Mouse (Mus musculus): ENCODE measurements around the gene 6820408C15Rik. TPM values are rescaled to one million over a fixed set of nuclear protein-coding genes. Genes with fewer than 3 reads are reported as not detected.

Gene 6820408C15Rik
- 0.14 and 0.15 TPM in 2 replicates for polyA plus RNA-seq (2012; rRNA removed)

DNA sequence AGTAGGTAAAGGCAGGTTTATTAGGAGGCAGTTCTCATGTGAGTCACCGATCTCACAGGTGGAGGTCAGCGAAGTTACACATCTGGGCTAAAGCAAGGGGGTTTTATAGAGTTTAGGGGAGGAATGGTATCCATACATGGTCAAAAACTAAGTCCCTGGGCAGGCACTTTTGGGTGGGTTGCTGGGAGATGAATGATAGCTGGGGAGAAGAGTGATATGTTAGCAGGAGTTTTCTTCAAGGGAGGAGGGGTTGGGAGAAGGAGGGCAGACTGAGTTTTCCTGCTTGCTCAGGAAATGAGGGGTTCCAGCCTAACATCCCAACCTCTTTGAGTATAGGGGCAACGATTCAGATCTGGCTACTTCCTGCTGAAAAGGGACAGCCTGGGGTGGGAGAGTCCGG is at the start of gene 6820408C15Rik:
TSS of gene 6820408C15Rik (plus strand) at position 301 of the 400 bp plus-strand sequence.

DNA sequence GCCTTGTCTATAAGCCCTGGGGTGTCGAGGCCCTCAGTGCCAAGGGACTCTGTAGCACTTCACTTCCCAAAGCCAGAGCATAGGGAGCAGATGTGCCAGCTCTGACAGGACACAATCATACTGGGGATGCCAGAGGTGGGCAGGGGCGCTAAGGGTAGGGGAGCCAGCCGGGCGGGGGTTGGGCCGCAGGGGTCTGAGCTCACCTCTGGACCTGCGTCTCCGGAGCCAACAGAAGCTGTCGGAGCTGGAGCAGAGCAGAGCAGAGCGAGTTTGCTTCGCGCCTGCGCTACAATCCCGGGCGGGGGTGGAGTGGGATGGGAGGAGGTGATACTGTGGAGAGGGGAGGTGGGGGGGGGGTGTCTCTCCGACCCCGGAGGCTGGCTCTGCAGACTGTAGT is 39.0 kb upstream of the 6820408C15Rik start, which contains the start of gene Nrsn2:
TSS of gene Nrsn2 (minus strand) at position 294 of the 397 bp plus-strand sequence.

DNA sequence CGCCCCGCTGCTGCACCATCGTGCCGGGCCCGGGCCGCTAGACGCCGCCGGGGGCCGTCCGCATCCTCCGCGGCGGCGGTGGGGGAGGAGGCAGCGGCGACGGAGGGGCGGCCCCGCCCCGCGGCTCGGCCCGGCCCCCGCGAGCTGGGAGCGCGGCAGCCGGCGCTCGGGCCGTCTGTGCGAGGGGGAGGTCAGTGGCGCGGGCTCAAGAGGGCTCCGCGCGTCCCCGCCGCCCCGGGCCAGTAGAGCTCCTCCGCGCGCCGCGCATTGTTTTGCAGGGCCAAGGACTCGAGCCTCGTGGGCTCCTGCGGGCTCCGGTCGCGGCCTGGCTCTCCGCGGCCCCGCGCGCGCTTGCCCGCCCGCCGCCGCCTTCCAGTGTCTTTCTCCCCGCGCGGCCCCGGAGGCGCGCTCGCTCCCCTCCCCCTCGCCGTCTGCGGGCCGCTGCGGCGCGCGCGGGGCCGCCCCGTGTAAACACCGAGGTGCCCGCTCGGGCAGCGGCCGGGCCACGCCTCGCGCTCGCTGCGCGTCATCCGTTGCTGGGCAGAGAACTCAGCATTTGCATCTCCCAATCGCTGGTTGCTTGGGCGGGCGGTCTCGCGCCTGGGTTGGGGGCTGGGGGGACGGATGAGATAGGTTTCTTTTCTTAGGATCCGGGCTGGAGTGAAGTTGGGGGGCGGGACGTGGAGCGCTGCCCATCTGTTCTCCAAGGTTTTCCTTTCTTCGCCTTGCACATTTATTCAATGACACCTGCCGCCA is 17.5 kb upstream of the 6820408C15Rik start, which contains the start of gene Sox12:
TSS of gene Sox12 (minus strand) at position 384 of the 756 bp plus-strand sequence.

DNA sequence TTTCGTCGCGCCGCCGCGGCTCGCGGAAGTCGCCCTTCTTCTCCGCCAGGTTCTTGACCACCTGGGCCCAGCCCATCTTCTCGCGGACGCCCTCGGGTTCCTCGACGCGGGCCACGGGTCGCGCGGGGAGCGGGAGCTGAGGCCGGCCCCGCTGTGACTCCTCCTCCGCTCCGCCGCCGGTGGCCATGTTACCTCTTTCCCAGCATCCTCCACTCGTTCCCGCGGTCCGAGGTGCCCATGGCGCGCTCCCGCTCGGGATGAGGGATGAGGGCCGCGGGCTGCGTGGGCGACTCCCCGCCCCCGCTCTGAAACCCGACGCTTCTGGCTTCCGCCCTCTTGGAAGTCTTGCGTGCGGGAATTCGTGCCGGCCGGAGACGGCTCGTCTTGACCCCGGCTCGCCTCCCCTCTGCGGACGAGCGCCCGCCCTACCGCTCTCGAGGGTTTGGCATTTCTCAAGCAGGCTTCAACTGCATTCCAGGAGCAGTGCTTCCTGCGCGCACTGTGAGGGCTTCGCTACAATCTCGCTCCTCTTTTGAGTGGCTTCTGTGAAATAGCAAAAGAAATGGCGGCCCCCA is 709 bp upstream of the 6820408C15Rik start, which contains the start of gene Zcchc3:
TSS of gene Zcchc3 (minus strand) at position 437 of the 575 bp plus-strand sequence.

DNA sequence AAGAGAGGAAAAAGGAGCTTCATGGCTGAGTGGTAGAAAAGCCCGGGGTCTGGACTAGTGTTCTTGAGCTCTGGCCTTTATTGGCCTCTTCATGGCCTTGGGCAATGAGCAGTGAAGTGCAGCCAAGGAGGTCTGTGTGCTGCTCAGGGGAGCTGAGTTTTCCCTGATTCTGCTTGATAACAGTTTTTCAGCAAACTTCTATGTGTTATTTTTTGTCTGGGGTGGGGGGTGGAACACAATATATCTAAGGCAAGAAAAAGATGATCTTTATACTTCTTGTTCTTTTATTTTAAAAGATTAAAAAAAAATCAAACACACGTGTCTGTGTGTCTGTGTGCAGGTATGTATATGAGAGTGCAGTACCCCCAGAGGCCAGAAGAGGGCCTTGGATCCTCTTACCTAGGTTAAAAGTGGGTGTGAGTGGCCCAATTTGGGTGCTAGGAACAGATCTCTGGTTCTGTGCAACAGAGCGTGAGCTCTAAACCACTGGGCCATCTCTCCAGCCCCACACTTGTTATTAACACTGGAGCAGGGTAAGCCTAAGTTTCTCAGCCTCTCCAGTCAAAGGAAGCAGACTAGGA is 49.3 kb downstream of the 6820408C15Rik start, which contains the start of gene Defb23:
TSS of gene Defb23 (minus strand) at position 51 of the 581 bp plus-strand sequence.

DNA sequence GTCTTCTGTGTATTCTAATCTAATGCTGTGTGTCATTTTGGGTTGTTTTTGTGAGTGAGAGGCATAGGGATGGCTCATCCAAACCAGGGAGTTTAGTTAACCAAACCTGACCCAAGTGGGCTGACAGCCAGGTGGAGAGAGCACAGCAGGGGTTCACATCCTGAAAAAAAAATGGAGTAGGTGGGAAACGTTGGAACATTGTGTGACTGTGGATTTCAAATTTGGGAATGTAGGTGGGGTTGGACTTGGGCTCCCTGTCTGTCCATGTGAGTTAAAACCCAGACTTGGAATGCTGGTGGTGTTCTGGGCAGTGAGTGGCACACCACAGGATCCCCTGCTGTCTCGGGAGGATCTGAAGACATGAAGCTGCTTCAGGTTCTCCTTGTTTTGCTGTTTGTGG is 61.4 kb downstream of the 6820408C15Rik start, which contains the start of gene Defb20:
TSS of gene Defb20 (plus strand) at position 301 of the 400 bp plus-strand sequence.

DNA sequence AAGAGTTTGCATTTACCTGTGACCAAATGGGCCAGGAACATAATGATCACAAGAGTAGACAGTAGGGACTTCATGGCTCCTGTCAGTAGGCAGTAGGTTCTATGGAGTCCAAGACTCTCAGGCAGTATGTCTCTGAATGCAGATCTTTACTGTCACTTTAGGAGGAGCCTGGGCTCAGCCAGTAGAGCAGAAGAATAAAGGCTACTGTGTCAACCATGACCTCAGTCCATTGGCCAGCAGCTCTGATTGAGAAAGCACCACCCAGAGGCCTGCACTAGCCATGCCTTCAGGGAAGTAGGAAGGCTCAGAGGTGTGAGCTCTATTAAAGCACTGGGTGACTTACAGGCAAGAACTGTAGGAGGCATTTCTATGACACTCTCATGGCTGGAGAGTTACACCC is 74.7 kb downstream of the 6820408C15Rik start, which contains the start of gene Defb22:
TSS of gene Defb22 (minus strand) at position 101 of the 400 bp plus-strand sequence.

Other genes with a start within 250 kb of the 6820408C15Rik start
- 21.7 TPM in 2 replicates for gene Csnk2a1, start 188.7 kb upstream of the 6820408C15Rik start, polyA plus RNA-seq (2012; rRNA removed)
- 11.9 and 12.3 TPM in 2 replicates for gene Tbc1d20, start 121.8 kb upstream of the 6820408C15Rik start, polyA plus RNA-seq (2012; rRNA removed)
- 43.3 and 47.3 TPM in 2 replicates for gene Rbck1, start 82.9 kb upstream of the 6820408C15Rik start, polyA plus RNA-seq (2012; rRNA removed)
- gene Trib3, start 71.6 kb upstream of the 6820408C15Rik start, polyA plus RNA-seq (2012; rRNA removed) = 2.0 and 2.2 TPM in 2 replicates
- gene Nrsn2, start 38.9 kb upstream of the 6820408C15Rik start, polyA plus RNA-seq (2012; rRNA removed) = not detected in 2 replicates
- gene Sox12, start 17.5 kb upstream of the 6820408C15Rik start, polyA plus RNA-seq (2012; rRNA removed) = 3.6 and 4.4 TPM in 2 replicates
- gene Zcchc3, start 560 bp upstream of the 6820408C15Rik start, polyA plus RNA-seq (2012; rRNA removed) = 5.4 TPM in 2 replicates
- gene Defb23, start 49.0 kb downstream of the 6820408C15Rik start, polyA plus RNA-seq (2012; rRNA removed) = not detected in 2 replicates
- not detected in 2 replicates for gene Defb20, start 61.5 kb downstream of the 6820408C15Rik start, polyA plus RNA-seq (2012; rRNA removed)
- not detected in 2 replicates for gene Defb22, start 74.6 kb downstream of the 6820408C15Rik start, polyA plus RNA-seq (2012; rRNA removed)
- not detected in 2 replicates for gene Defb26, start 96.1 kb downstream of the 6820408C15Rik start, polyA plus RNA-seq (2012; rRNA removed)
- not detected in 2 replicates for gene Defb28, start 102.7 kb downstream of the 6820408C15Rik start, polyA plus RNA-seq (2012; rRNA removed)
- not detected in 2 replicates for gene Defb29, start 124.5 kb downstream of the 6820408C15Rik start, polyA plus RNA-seq (2012; rRNA removed)
- not detected in 2 replicates for gene Gm17416, start 153.8 kb downstream of the 6820408C15Rik start, polyA plus RNA-seq (2012; rRNA removed)
- gene Defb21, start 157.2 kb downstream of the 6820408C15Rik start, polyA plus RNA-seq (2012; rRNA removed) = not detected in 2 replicates
- gene Defb19, start 164.7 kb downstream of the 6820408C15Rik start, polyA plus RNA-seq (2012; rRNA removed) = not detected in 2 replicates
- gene Defb45, start 183.8 kb downstream of the 6820408C15Rik start, polyA plus RNA-seq (2012; rRNA removed) = not detected in 2 replicates
- gene Defb36, start 188.7 kb downstream of the 6820408C15Rik start, polyA plus RNA-seq (2012; rRNA removed) = not detected in 2 replicates
- not detected in 2 replicates for gene Defb25, start 207.5 kb downstream of the 6820408C15Rik start, polyA plus RNA-seq (2012; rRNA removed)
- gene Rem1, start 211.4 kb downstream of the 6820408C15Rik start, polyA plus RNA-seq (2012; rRNA removed) = 1.1 and 1.2 TPM in 2 replicates

Data from liver, embryonic 18 days (tissue).